Mouse (Mus musculus) regulatory T cell (primary cell): Measurements from ENCODE around the gene Taf12.

Source experiments
- in situ Hi-C: fragments of 300-600 bp; cut with MboI, MseI; formaldehyde crosslinking; loops from one replicate; pipeline ENCODE4 v1.15.1; 2025; ENCODE audit warnings: high pct_unique_total_duplicates

Taf12 gene

GRCm38 (mm10) chr4:132311209-132311608 lies 37.0 kb downstream of the Taf12 start:
- in situ Hi-C loops = no loop called here

- in situ Hi-C loops = no loop called here
Measured at GRCm38 (mm10) chr4:132311801-132312200, 37.6 kb downstream of the Taf12 start.

GRCm38 (mm10) chr4:132312627-132313026 lies 38.5 kb downstream of the Taf12 start:
- in situ Hi-C loops = no loop called here

- in situ Hi-C loops = loop anchor here (5.0 kb wide), 1 partner anchor 82 kb away; no protein-coding TSS in a partner anchor
Measured at GRCm38 (mm10) chr4:132315711-132316110, 41.5 kb downstream of the Taf12 start.

GRCm38 (mm10) chr4:132326481-132326880 lies 52.3 kb downstream of the Taf12 start:
- in situ Hi-C loops = no loop called here

- in situ Hi-C loops = no loop called here
Measured at GRCm38 (mm10) chr4:132328391-132328982, 54.3 kb downstream of the Taf12 start.

- in situ Hi-C loops = no loop called here
Measured at GRCm38 (mm10) chr4:132329115-132329834, 55.1 kb downstream of the Taf12 start, which contains the start of gene Trnau1ap. TSS of gene Trnau1ap (minus strand) at chr4:132329538.

GRCm38 (mm10) chr4:132329835-132330354 lies 55.7 kb downstream of the Taf12 start:
- in situ Hi-C loops = no loop called here

GRCm38 (mm10) chr4:132331960-132332359 lies 57.8 kb downstream of the Taf12 start:
- in situ Hi-C loops = no loop called here

GRCm38 (mm10) chr4:132332880-132333279 lies 58.7 kb downstream of the Taf12 start:
- in situ Hi-C loops = no loop called here

- in situ Hi-C loops = no loop called here
Measured at GRCm38 (mm10) chr4:132338943-132339342, 64.8 kb downstream of the Taf12 start.

- in situ Hi-C loops = no loop called here
Measured at GRCm38 (mm10) chr4:132341451-132341850, 67.3 kb downstream of the Taf12 start.

- in situ Hi-C loops = no loop called here
Measured at GRCm38 (mm10) chr4:132344403-132345134, 70.4 kb downstream of the Taf12 start.
